Mouse (Mus musculus) left cerebral cortex, postnatal 36 days (tissue): ENCODE measurements around the gene Ddrgk1. TPM values are rescaled to one million over a fixed set of nuclear protein-coding genes. Genes with fewer than 3 reads are reported as not detected.

Source experiments
- DNase-seq, 2 experiments: peaks; one replicate each; pipeline ENCODE4 v3.0.0; 2021 to 2022; ENCODE audit warnings: low spot score in 2 of 2, mixed read lengths in 1 of 2
- intact Hi-C: fragments of 180-260 bp; cut with DNase I; formaldehyde crosslinking; loops from one replicate; pipeline ENCODE4 v1.15.1; 2025
- total RNA-seq, 2 experiments: library from RNA; stranded (reverse); gene quantifications; 2 replicates each; pipeline ENCODE4 v1.2.3; 2021

The Ddrgk1 gene
- 100 to 1,000 TPM in 1 of 2 experiments, 10 to 100 TPM in 1; 97.9 to 102 TPM for total RNA-seq

DNA sequence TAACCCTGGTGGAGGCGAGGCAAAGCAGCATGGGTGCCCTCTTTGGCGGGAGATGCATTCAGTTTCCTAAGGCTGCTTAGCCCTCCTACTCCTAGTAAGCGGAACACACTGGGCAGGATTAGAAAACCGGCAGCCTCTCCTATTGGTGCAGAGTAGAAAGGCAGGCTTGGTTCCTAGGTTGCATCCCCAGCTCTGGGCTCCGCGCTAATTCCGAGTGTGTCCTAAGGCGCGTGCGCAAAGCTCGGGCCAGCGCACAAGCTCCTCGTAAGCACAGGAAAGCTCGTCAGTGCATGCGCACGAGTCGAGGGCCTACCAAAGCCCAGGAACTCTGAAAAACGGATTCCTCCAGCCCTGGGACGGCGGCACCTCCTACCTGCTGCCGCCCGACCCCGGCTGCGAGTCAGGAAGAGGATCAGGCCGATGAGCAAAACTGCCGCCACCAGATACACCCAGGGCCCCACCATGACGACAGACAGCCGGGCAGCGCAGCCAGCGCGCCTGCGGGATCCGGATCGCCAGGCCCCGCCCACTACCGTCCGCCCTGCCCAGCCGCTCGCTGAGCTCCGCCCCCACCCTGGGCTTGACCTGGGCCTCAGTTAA lies at the start of gene Ddrgk1:
Gene Ddrgk1 (minus strand): TSS at position 558 of the 600 bp plus-strand sequence.
- intact Hi-C loops = no loop called here
- DNase-seq = peak; percentile 96

DNA sequence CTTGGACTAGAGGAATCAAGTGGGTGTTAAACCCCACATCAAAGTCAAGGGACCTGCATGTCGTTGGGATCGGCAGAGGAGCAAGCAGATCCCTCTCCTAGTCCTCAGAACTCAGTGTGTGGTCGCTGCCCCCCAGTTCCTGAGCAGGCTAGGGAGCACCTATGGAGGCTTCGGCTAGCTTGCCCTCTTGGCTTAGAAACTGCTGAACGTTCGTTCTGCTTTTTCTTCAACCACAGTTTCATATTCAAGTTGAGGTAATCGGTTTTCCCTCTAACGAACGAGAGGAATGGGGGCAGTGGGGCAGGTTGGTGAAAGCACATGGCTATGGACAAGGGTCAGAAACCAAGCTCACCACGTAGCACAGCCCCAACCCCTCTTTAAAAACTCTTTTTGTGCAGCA lies 42.6 kb upstream of the Ddrgk1 start:
- DNase-seq = no peak
- intact Hi-C loops = no loop called here

DNA sequence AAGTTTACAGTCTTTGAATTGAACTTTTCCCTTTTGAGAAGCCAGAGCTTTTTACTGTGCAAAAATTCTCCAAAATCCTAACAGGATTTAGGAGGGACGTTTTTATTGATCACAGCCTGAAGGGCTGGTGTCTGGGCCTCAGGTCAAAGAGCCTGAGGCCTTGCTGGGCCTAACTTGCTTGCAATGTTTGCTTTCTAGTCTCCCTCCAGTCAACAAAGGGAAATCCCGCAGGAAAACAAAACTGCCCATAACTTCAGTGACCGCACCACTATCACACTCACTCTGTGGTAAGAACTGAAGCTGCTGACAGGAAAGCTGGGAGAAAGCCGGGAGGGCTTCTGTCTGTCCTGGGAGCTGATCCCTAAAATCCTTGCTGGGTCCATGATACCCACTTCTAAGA lies 42.1 kb upstream of the Ddrgk1 start:
- DNase-seq = no peak
- intact Hi-C loops = no loop called here

DNA sequence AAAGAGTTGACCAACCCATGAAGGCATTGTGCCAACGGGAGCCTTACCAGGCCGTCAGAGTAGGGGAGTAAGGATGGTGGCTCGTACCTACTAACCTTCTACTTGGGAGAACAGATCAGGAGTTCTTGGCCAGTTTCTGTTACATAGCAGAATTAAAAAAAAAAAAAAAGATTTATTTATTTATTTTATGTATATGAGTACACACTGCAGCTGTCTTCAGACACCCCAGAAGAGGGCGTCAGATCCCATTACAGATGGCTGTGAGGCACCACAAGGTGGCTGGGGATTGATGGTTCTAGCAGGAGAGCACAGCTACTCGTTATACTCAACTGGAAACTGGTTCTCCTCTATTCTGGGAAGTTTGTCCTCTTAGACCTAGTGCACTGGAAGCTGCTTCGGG lies 40.7 kb upstream of the Ddrgk1 start:
- intact Hi-C loops = no loop called here
- no peak for DNase-seq

DNA sequence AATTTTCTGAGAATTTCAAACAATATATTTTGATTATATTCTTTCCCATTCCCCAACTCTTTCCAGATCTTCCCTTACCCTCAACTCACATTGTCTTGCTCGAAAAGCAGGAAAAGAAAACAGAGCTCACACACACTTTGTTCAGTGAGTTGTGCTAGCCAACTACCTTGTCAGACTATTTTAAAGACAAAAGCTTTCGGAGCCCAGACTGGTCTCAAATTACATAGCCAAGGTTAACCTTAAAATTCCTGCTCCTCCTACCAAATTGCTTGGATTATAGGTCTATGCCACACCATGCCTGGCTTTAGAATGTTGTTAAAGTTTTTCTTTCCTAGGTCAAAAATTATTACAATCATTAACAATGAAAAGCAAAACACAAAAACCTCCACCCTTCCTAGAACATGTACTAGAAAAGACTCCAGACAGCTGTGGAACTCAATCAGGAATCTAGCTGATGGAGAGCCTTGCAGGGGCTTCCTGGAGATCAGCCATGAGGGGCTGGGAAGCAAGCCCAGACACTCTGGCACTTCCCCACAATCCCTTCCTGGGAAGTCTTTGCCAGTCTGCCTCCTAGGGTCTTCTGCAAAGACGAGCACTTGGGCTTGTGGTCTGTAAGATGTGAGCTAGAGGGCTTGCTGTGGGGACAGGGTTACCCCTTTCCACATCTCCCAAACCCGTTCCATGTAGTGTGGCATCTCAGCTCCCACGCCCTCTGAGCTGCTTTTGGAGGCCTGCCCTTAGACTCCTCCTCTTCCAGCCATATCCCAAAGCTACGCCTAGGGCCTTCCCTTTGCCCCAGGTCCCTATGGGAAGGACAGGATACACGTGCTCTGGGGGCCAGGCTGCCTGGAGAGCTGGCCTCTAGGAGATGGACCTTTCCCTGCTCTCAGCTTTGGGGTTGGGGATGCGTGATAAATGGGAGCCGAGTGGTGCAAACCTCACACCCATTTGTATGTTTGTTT lies 39.9 kb upstream of the Ddrgk1 start:
- intact Hi-C loops = no loop called here

DNA sequence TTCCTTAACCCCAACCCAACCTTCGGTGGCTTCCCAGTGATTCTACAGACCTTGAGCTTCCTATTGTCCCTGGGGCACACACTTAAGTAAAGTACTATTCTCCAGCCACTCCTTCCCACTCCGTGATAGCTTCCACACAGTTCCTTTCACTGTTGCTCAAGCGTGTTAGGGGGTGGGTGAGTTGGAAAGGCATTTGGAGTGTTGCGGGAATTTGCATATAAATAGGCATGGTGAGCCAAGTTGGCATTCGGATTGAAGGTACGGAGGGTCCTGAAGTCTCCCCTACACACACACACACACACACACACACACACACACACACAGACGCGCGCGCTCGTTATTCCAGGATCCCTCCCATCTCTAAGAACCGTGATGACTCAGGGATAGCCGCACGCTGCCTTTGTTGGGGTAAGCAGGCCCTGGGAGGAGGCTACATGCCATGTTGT lies 33.4 kb upstream of the Ddrgk1 start:
- intact Hi-C loops = no loop called here
- DNase-seq = peak; percentile 28 to 32

More for the DNA sequence above, 39.9 kb upstream of the Ddrgk1 start:
- DNase-seq = no peak

DNA sequence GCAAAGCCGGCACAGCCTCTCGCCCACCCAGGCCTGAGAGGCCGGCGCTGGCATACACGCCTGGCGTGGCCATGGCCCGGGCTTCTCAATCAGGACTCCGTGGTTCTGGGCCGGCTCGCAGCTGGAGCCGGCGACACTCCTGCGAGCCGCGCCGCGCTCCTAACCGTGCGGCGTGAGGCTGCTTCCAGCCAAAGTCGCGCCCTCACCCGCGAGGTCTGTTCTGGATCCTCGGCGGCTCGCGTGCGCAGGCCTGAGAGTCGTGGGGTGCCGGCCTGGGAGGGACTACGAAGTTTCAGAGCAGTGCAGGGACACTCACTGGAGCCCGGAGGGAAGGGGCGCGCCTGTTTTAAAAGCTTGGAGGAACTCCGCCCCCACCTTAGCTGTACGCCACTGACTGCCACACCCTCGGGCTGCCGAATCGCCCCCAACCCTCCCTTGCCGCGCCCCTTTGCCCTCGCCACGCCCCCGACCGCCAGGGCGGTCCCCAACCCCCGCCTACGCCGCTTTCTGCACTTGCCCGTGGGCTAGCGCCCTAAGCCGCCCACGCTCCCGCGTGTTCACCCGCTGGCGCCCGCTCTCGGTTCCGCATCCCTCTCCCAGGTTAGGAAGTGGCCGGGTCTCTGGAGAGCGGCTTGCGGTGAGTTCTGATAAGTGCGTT lies 32.8 kb upstream of the Ddrgk1 start, which contains the start of gene Slc4a11:
Gene Slc4a11 (minus strand): TSS at position 367 of the 658 bp plus-strand sequence.
- intact Hi-C loops = no loop called here
- peak; percentile 33 for DNase-seq

DNA sequence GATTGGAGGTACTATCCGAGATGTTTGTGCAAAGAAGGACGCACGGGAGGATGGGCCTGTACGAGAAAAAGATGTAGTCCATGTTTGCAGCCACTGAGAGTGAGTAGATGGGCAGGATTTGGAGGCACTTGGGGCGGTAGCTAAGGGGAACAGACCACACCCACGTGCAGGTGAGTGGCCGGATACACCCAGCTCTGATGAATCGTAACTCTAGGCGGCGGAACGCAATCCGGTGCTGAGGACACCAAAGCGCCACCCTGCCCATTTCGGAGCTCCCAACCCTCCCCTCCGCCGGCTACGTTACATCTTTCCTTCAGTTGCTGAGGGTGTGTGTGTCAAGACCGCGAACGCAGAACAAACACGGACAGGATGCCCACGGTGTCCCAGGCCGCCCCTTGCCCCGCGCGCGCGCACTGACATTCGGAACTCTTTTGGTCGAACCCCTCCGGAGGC lies 32.3 kb upstream of the Ddrgk1 start:
- no peak for DNase-seq
- intact Hi-C loops = no loop called here

DNA sequence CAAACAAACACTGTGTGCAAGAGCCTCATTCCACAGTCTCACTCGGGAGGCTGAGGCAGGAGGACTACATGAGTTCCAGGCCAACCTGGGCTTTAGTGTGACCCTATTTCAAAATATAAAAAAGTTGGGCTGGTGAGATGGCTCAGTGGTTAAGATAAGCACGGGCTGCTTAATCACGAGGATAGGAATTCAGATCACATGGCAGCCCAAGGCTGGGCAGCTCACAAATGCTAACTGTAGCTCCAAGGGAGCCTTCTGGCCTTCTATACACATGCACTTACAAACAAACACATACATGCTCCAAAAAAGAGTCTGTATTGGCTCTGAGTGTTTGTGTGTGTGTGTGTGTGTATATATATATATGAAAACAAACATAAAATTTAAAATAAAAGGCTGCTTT lies 29.1 kb upstream of the Ddrgk1 start:
- intact Hi-C loops = no loop called here
- DNase-seq = no peak

DNA sequence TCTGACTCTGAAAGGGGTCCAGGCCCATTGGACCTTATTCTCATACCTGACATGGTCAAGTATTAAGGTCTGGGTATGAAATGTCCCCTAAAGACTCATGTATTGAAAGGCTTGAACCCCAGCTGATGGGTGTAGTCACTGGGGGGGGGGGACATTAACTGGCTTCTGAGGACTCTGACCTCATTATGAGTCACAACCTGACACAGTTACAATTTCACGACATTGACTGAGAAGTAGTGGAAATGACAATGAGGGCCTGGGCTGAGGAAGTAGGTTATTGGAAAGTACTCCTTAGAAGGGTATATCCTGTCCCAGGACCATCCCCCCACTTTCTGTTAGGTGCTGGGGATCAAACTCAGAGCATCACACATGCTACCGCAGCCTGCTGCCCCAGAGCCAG lies 24.6 kb upstream of the Ddrgk1 start:
- DNase-seq = no peak
- intact Hi-C loops = no loop called here

DNA sequence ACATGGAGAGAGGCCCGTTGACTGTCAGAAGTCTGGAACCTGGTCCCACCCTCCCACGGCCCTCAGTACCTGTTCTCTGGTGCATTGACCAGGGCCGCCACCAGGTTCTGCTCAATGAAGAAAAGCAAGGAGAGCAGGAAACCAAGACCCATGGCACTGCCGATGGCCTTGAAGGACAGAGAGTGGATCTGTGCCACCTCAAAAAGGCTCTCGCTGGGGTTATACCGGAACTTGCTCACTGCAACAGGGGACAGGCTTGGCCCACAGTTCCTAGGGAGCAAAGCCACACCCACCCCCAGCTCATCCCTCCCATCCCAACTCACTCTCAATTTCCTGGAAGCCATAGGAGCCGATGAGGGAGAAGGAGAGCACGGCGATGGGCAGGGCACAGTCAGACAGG lies 21.0 kb upstream of the Ddrgk1 start:
- DNase-seq = no peak
- intact Hi-C loops = no loop called here

DNA sequence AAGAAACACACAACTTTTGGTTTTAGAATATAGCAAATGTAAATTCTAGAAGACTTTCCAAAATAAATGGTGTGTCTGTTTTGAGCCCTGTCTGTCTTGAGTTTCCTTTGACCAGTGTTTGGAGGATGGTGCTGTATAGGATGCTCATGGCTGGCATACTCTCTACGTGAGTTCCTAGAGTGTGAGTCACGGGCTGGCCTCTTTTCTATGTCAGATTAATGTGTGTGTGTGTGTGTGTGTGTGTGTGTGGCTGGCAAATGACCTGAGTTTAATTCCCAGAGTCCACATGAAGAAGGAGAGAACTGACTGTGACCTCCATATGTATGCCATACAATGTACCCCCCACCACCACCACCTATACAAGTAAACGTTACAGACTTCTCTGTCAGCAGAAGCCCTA lies 17.1 kb upstream of the Ddrgk1 start:
- intact Hi-C loops = no loop called here
- DNase-seq = no peak

DNA sequence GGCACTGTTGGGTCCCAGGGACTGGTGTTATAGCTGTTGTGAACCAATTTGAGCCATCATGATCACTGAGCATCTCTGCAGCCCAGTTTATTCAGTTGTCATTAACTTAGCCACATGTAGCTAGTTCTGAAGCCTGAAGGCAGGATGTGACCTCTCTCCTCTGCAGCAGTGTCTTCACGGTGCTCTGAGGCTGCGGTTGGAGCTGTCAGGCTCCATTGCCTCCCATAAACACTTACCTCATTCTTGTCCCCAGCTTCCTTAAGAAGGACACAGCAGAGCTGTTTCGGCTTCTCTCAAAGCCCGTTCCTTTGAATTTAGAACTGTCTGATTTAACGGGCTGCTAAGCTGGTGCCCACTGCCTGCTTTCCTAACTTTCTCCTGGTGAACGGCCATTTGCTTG lies 15.4 kb upstream of the Ddrgk1 start:
- DNase-seq = no peak
- intact Hi-C loops = no loop called here

DNA sequence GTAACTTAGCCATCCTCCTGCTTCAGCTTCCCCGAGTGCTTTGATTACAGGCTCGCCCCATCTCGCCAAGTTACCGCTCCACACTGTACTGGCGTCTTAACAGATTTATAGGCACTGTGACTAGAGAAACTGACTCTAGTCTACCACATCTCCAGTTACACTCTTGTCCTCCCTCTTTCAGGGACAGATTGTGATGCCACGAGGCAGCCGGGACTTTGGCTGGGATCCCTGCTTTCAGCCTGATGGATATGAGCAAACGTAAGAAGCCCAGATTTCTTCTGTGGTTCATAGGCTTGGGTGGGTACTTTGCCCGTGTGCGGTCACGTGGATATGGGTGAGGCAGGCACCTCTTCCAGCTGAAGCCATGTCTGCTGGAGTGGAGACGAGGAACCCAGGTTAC lies 14.7 kb upstream of the Ddrgk1 start:
- intact Hi-C loops = no loop called here
- no peak for DNase-seq

DNA sequence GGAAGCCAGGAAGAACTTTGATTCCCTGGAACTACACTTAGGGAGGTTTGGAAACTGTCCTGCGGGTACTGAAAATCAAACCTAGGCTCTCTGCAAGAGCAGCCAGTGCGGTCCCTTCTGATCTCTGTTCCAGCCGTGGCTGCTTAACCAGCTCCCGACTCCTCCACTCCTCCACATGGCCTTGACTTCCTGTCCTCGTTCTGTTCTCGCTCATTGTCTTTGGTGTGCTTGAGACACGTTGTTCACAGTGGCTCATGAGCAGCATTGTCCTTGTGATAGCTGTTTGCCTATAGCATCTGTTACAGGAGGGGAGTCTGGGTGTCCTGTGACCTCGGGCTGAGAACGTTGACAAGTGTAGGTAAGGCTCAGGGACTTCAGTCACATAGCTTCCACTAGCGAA lies 12.8 kb upstream of the Ddrgk1 start:
- intact Hi-C loops = no loop called here
- no peak for DNase-seq

DNA sequence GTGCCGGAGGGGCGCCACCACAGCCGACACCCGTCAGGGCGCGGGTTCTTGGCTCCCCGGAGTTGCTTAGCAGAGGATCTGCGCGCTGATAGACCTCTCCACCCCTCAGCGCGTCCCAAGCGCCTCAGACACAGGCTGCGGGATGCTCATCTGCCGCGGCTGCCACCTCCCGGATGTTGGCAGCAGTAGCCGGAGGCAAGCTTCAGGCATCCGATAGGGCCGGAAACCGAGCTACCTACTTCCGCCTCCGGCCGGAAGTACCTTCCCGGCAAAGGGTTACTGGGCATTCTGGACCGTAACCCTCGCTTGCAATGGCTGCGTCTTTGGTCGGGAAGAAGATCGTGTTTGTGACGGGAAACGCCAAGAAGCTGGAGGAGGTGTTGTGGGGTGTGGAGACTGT lies 3.1 kb upstream of the Ddrgk1 start, which contains the start of gene Itpa:
Gene Itpa (plus strand): TSS at position 52 of the 400 bp plus-strand sequence.
- intact Hi-C loops = no loop called here
- DNase-seq = peak; percentile 89

DNA sequence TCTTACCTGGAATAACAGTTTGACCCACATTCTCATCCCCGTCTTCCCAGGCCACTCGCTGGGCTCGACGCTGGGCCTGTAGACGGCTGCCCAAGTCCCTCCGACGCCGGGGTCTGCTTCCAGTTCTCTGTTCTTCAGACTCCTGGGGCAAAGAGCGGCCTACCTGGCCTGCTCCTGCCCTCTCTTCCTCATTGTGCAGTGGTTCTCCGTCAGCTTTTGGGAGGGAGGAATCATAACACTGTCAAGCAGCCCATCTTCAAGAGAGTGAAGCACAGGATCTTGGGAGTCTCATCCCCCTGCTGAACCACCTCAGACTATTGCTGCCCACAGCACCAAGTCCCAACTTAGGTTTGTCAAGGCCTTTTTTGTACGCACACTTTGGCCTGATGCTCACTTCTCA lies 1.1 kb downstream of the Ddrgk1 start:
- no peak for DNase-seq

DNA sequence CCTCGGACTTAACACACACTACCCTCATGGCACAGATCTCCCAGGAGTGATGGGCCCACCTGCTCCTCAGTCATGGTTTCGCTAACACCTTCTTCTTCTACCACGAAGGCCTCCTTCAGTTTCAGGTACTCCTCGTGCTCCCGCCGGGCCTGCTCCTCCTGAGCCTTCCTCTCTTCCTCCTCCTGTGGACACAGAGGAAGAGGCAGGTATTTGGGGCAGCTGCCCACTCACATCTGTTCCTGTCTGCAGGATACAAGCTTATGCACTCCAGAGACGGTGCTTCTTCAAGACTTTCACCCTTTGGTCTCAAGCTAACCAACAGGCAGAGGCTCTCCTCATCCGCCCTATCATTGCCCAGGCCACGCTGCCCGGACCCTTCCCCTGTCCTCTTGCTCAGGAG lies 5.9 kb downstream of the Ddrgk1 start:
- DNase-seq = no peak

More for the DNA sequence above, 1.1 kb downstream of the Ddrgk1 start:
- intact Hi-C loops = no loop called here

DNA sequence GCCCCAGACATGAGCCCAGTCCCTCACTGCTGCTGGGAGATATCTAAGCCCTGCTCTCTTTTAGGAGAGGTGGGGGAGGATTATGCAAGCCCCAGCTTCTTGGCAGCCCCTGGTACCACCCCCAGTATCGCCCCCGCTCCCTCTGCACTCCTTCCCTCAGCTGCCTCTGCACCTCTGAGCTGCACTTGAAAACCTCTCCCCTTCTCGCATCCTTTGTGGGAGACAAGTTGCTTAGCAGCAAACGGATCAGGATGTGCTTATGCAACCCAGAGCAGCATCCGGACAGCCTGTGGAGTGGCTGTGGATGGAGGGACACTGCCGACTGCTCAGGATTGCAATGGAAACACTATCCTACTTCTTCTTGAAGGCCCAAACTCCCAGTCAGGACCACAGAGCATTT lies 6.9 kb downstream of the Ddrgk1 start:
- peak; percentile 87 to 92 for DNase-seq
- intact Hi-C loops = loop anchor here (2.0 kb wide), 1 partner anchor 15 kb away; the partner anchor contains the start of gene Lzts3

More for the DNA sequence above, 5.9 kb downstream of the Ddrgk1 start:
- intact Hi-C loops = no loop called here

DNA sequence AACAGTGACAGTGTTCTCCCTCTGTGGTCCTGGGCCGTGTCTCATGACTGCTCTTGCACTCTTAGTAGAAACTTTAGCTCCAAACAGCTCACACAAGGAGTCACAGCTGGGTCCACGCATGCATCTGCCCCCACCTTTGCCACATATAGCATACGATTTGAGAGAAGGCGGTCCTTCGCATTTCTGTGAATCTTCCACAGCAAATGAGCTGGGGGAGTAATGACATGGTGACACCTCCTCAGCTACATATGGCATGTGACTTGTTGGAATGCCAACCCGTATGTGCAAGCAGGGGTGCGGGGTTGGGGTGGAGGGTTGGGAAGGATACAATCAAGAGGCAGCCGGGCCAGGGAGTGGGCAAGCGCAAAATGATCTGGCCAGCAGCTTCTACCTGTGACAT lies 7.9 kb downstream of the Ddrgk1 start:
- peak; percentile 72 to 79 for DNase-seq
- intact Hi-C loops = loop anchor here (2.0 kb wide), 1 partner anchor 14 kb away; the partner anchor contains the start of gene Lzts3
